Mouse (Mus musculus): ENCODE measurements around the gene Eif4g1. TPM values are rescaled to one million over a fixed set of nuclear protein-coding genes. Genes with fewer than 3 reads are reported as not detected.

The Eif4g1 gene
- total RNA-seq, 2 experiments from 2014 or later: 358 to 386 TPM

- no peak for DNase-seq (ENCODE audit: low spot score in 2 of 2)
These were observed 55.1 kb downstream of the Eif4g1 start for GRCm38 (mm10) chr16:20723247-20723646.

GRCm38 (mm10) chr16:20724338-20724748, 56.2 kb downstream of the Eif4g1 start:
- DNase-seq (ENCODE audit: low spot score in 2 of 2): peak in 1 of 2 experiments; percentile 55

GRCm38 (mm10) chr16:20725321-20725720, 57.2 kb downstream of the Eif4g1 start:
- no peak for DNase-seq (ENCODE audit: low spot score in 2 of 2)

- DNase-seq (ENCODE audit: low spot score in 2 of 2): no peak
These were observed 57.6 kb downstream of the Eif4g1 start for GRCm38 (mm10) chr16:20725750-20726149.

GRCm38 (mm10) chr16:20726384-20726783, 58.3 kb downstream of the Eif4g1 start:
- DNase-seq (ENCODE audit: low spot score in 2 of 2): no peak

- DNase-seq (ENCODE audit: low spot score in 2 of 2): no peak
These were observed 62.2 kb downstream of the Eif4g1 start for GRCm38 (mm10) chr16:20730293-20730711.

- DNase-seq (ENCODE audit: low spot score in 2 of 2): no peak
These were observed 63.6 kb downstream of the Eif4g1 start for GRCm38 (mm10) chr16:20731688-20732087.

GRCm38 (mm10) chr16:20732251-20732924, 64.3 kb downstream of the Eif4g1 start:
- no peak for DNase-seq (ENCODE audit: low spot score in 2 of 2)

- DNase-seq (ENCODE audit: low spot score in 2 of 2): peak; percentile 57 to 69
These were observed 65.0 kb downstream of the Eif4g1 start, which contains the start of gene Chrd for GRCm38 (mm10) chr16:20732925-20733730. TSS of gene Chrd (plus strand) at chr16:20733127.

GRCm38 (mm10) chr16:20733731-20734730, 65.9 kb downstream of the Eif4g1 start, which contains the start of gene Thpo:
TSS of gene Thpo (minus strand) at chr16:20734511.
- no peak for DNase-seq (ENCODE audit: low spot score in 2 of 2)

GRCm38 (mm10) chr16:20735651-20736050, 67.5 kb downstream of the Eif4g1 start:
- DNase-seq (ENCODE audit: low spot score in 2 of 2): no peak

- no peak for DNase-seq (ENCODE audit: low spot score in 2 of 2)
These were observed 68.1 kb downstream of the Eif4g1 start for GRCm38 (mm10) chr16:20736168-20736567.

- no peak for DNase-seq (ENCODE audit: low spot score in 2 of 2)
These were observed 68.7 kb downstream of the Eif4g1 start for GRCm38 (mm10) chr16:20736823-20737222.

GRCm38 (mm10) chr16:20739845-20740244, 71.7 kb downstream of the Eif4g1 start:
- DNase-seq (ENCODE audit: low spot score in 2 of 2): no peak

Other genes starting within 250 kb of the Eif4g1 start
- gene Abcc5, start 241.9 kb upstream of the Eif4g1 start, total RNA-seq (2021): 10 to 100 TPM; 77.9 to 95.5 TPM
- 10 to 100 TPM; 58.2 to 60.1 TPM for gene Eif2b5, start 169.5 kb upstream of the Eif4g1 start, total RNA-seq (2021)
- gene Dvl3, start 151.3 kb upstream of the Eif4g1 start, total RNA-seq (2021): 10 to 100 TPM; 40.1 to 44.5 TPM
- 100 to 1,000 TPM; 277 to 333 TPM for gene Ap2m1, start 132.8 kb upstream of the Eif4g1 start, total RNA-seq (2021)
- 10 to 100 TPM; 94.3 to 94.4 TPM for gene Abcf3, start 119.7 kb upstream of the Eif4g1 start, total RNA-seq (2021)
- gene Vwa5b2, start 78.8 kb upstream of the Eif4g1 start, total RNA-seq (2021): 1 to 10 TPM; 1.1 to 1.2 TPM
- 10 to 100 TPM in 1 of 2 experiments, 1 to 10 TPM in 1; 9.4 to 10.2 TPM for gene Eef1akmt4, start 56.7 kb upstream of the Eif4g1 start, total RNA-seq (2021)
- gene Gm49333, start 56.7 kb upstream of the Eif4g1 start, total RNA-seq (2021): not detected
- 10 to 100 TPM; 24.8 to 31.2 TPM for gene Alg3, start 56.6 kb upstream of the Eif4g1 start, total RNA-seq (2021)
- gene Camk2n2, start 47.0 kb upstream of the Eif4g1 start, total RNA-seq (2021): 100 to 1,000 TPM in 1 of 2 experiments, 10 to 100 TPM in 1; 45.6 to 212 TPM
- gene Ece2, start 38.5 kb upstream of the Eif4g1 start, total RNA-seq (2021): 10 to 100 TPM in 1 of 2 experiments, 1 to 10 TPM in 1; 9.4 to 17.1 TPM
- gene Psmd2, start 16.7 kb upstream of the Eif4g1 start, total RNA-seq (2021): 100 to 1,000 TPM; 265 to 268 TPM
- 10 to 100 TPM; 11.7 to 16.1 TPM for gene Fam131a, start 24.9 kb downstream of the Eif4g1 start, total RNA-seq (2021)
- gene Polr2h, start 49.4 kb downstream of the Eif4g1 start, total RNA-seq (2021): 10 to 100 TPM; 28.0 to 37.1 TPM
- gene Clcn2, start 49.4 kb downstream of the Eif4g1 start, total RNA-seq (2021): 10 to 100 TPM; 16.8 to 52.6 TPM
- gene Chrd, start 64.8 kb downstream of the Eif4g1 start, total RNA-seq (2021): 10 to 100 TPM in 1 of 2 experiments, 1 to 10 TPM in 1; 9.7 to 12.4 TPM
- gene Thpo, start 66.2 kb downstream of the Eif4g1 start, total RNA-seq (2021): 1 to 10 TPM; 1.2 to 4.2 TPM

All from adrenal gland, adult 18-20 months (tissue).